ENCODE assay signal across 8 mouse cellular contexts in the genomic region with DNA sequence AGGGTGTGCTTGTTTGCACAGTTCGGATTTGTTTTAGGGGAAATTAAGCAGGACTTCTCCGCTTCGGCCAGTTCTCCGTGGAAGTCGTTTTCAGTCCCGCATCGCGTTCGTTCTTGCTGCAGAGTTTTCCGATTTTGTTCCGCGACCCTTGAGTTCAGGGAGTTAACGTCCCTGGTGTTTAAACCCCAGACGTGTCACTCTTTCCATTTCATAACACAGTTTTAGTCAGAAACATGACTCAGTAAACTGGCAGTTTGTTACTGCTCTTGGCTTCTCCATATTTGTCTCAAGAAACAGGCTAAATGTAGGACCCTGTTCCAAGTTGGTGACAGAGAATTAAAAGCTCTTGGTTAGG. TPM values are rescaled to one million over a fixed set of nuclear protein-coding genes. Genes with fewer than 3 reads are reported as not detected.
DNase-seq lines count a peak whose midpoint lies in the region; ATAC-seq and TF ChIP-seq lines count a peak whose summit lies in the region.

No protein-coding gene starts in this region.

- no peak for ATAC-seq in intestine, postnatal 0 days

- peak overlapping the region; percentile 84 for H3K27ac ChIP-seq in intestine, postnatal 0 days (ENCODE audit: low read depth, low read length)

- under 1% methylated on average over 14 of the region's 14 CpGs for WGBS in intestine, postnatal 0 days

- H3K4me3 ChIP-seq in intestine, postnatal 0 days (ENCODE audit: low read depth, low read length), result peak overlapping the region; percentile 92

- H3K36me3 ChIP-seq in intestine, postnatal 0 days (ENCODE audit: control insufficient read depth, insufficient read depth), result no peaks in the 10 kb centered on the region

- H3K9me3 ChIP-seq in intestine, postnatal 0 days (ENCODE audit: control insufficient read depth), result no peaks in the 10 kb centered on the region

- TF ChIP-seq CTCF in intestine, postnatal 0 days (IDR thresholded peaks at IDR 0.05; ENCODE audit: low read depth), result no peak

- H3K4me1 ChIP-seq in intestine, postnatal 0 days (replicated peaks; ENCODE audit: control insufficient read depth, insufficient read depth, low read length), result peaks cover 6% of the 10 kb centered on the region; the same call in 1 of the 2 replicates

- no peaks in the 10 kb centered on the region for H3K27me3 ChIP-seq in intestine, postnatal 0 days (replicated peaks; ENCODE audit: control insufficient read depth, insufficient read depth, low read length)

- H3K9ac ChIP-seq in intestine, postnatal 0 days (ENCODE audit: low read depth, low read length), result peak overlapping the region; percentile 92

- H3K4me2 ChIP-seq in intestine, postnatal 0 days (replicated peaks; ENCODE audit: low read depth), result peak overlapping the region; percentile 93

- DNase-seq in cerebellum, adult 9-10 months, result peak; percentile 33
- no peak for DNase-seq in cerebellum, postnatal 4 days (ENCODE audit: low spot score in 2 of 2)
- DNase-seq in thymus, postnatal 0 days (ENCODE audit: low spot score), result peak; percentile 60
- DNase-seq in thymus, postnatal 14 days, result no peak
- DNase-seq in naive thymus-derived CD4-positive, alpha-beta T cell, adult 2 months (ENCODE audit: low read depth), result peak; percentile 65
- DNase-seq in urinary bladder, postnatal 25 days (ENCODE audit: low spot score), result no peak
- DNase-seq in thymus, postnatal 25 days, result no peak

RNA-seq across cellular contexts. Expression of gene Uhrf1bp1l, which starts 0.9 kb away (rescaled TPM):
- polyA plus RNA-seq in thymus, postnatal 0 days (2015; fragmentation: Nextera tagmentation; extraction: Ambion mirVana), result 21.8 and 27.1 TPM in 2 replicates
- 8.0 and 9.3 TPM in 2 replicates for polyA plus RNA-seq in intestine, postnatal 0 days (2015; fragmentation: Nextera tagmentation; extraction: Ambion mirVana)

RNA-seq across cellular contexts. Expression of gene Actr6, which starts 13.5 kb away (rescaled TPM):
- 58.7 and 63.8 TPM in 2 replicates for polyA plus RNA-seq in thymus, postnatal 0 days (2015; fragmentation: Nextera tagmentation; extraction: Ambion mirVana)
- 12.3 and 12.5 TPM in 2 replicates for polyA plus RNA-seq in intestine, postnatal 0 days (2015; fragmentation: Nextera tagmentation; extraction: Ambion mirVana)

RNA-seq across cellular contexts. Expression of gene Scyl2, which starts 59.6 kb away (rescaled TPM):
- polyA plus RNA-seq in thymus, postnatal 0 days (2015; fragmentation: Nextera tagmentation; extraction: Ambion mirVana), result 6.9 and 9.9 TPM in 2 replicates
- 4.6 and 5.3 TPM in 2 replicates for polyA plus RNA-seq in intestine, postnatal 0 days (2015; fragmentation: Nextera tagmentation; extraction: Ambion mirVana)

Comparison
In these comparisons a context has a peak if more than half of its experiments do, and no peak if none do; other contexts are left out.
1. DNase-seq: peak in cerebellum, adult 9-10 months (single experiment), thymus, postnatal 0 days (single experiment) and naive thymus-derived CD4-positive, alpha-beta T cell, adult 2 months (single experiment); none in cerebellum, postnatal 4 days (0 of 2), thymus, postnatal 14 days (single experiment), urinary bladder, postnatal 25 days (single experiment) and thymus, postnatal 25 days (single experiment).